In the genomic region with DNA sequence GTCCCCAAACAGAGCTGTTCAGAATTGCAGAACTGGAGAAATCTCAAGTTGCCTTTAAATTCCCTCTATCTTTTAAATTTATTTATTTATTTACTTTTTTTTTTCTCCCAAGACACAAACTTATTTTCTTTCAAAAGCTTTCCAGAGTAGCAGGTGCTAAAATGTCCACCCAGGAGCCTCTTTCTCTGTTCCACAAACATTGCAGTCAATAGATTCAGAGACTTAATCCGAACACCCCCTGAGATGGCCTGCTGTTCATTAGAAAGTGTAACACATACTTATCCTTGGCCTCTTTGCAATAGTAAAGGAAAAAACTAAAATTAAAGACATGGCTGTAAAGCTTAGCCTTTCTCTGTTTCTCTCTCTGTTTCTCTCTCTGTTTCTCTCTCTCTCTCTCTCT, we compare ENCODE assay signal across 20 mouse cellular contexts.
"Had no signal": no experiment of that assay in that cellular context is flagged by ENCODE, and none has a peak within 500 bp of the region (broad histone marks: within the 10 kb centered on the region; RNA-seq: fewer than 3 reads in every experiment).

No protein-coding gene starts in this region.

- H3K4me1 ChIP-seq: heart, embryonic 13.5 days; heart, embryonic 15.5 days; hindbrain, embryonic 13.5 days; hindbrain, embryonic 15.5 days; kidney, embryonic 15.5 days; limb, embryonic 15.5 days; liver, embryonic 12.5 days had no signal

- H3K9ac ChIP-seq: heart, embryonic 13.5 days; heart, embryonic 15.5 days; hindbrain, embryonic 13.5 days; hindbrain, embryonic 15.5 days; kidney, embryonic 15.5 days; limb, embryonic 13.5 days; limb, embryonic 15.5 days; liver, embryonic 12.5 days; liver, embryonic 14.5 days had no signal

- H3K9me3 ChIP-seq: heart, embryonic 13.5 days; heart, embryonic 15.5 days; hindbrain, embryonic 13.5 days; hindbrain, embryonic 15.5 days; kidney, embryonic 15.5 days; limb, embryonic 13.5 days; limb, embryonic 15.5 days; liver, embryonic 12.5 days had no signal

- H3K36me3 ChIP-seq: heart, embryonic 13.5 days; heart, embryonic 15.5 days; hindbrain, embryonic 13.5 days; hindbrain, embryonic 15.5 days; kidney, embryonic 15.5 days; limb, embryonic 13.5 days; limb, embryonic 15.5 days; liver, embryonic 12.5 days had no signal

- H3K27me3 ChIP-seq: heart, embryonic 13.5 days; heart, embryonic 15.5 days; hindbrain, embryonic 13.5 days; hindbrain, embryonic 15.5 days; kidney, embryonic 15.5 days; limb, embryonic 13.5 days; limb, embryonic 15.5 days; liver, embryonic 12.5 days had no signal

- DNase-seq: kidney, adult 11 months; kidney, adult 9 months; kidney, postnatal 14 days; kidney, postnatal 36 days; layer of hippocampus, adult 9-11 months; layer of hippocampus, postnatal 36 days; left cerebral cortex, postnatal 4 days had no signal

- H3K27ac ChIP-seq: gastrocnemius, adult 2 months; heart, adult 2 months; heart, embryonic 13.5 days; heart, embryonic 15.5 days; hindbrain, embryonic 13.5 days; hindbrain, embryonic 15.5 days; hindbrain, postnatal 0 days; kidney, embryonic 15.5 days; kidney, postnatal 0 days; limb, embryonic 13.5 days; limb, embryonic 15.5 days; liver, embryonic 12.5 days; liver, embryonic 14.5 days had no signal

- H3K4me3 ChIP-seq: gastrocnemius, adult 2 months; heart, adult 2 months; heart, embryonic 13.5 days; heart, embryonic 15.5 days; hindbrain, embryonic 13.5 days; hindbrain, embryonic 15.5 days; kidney, embryonic 15.5 days; limb, embryonic 13.5 days; limb, embryonic 15.5 days; liver, embryonic 12.5 days had no signal
